Mouse (Mus musculus): ENCODE results near the gene Pfkm. TPM values are rescaled to one million over a fixed set of nuclear protein-coding genes. Genes with fewer than 3 reads are reported as not detected.

Gene Pfkm
- polyA plus RNA-seq, 1 experiment from 2014 or later: 145 TPM

Other genes with a start within 250 kb of the Pfkm start
- gene Hdac7, start 248.1 kb upstream of the Pfkm start, polyA plus RNA-seq (2015; fragmentation: Nextera tagmentation; extraction: Ambion mirVana): 30.9 and 31.7 TPM in 2 replicates
- gene Vdr, start 182.0 kb upstream of the Pfkm start, polyA plus RNA-seq (2015; fragmentation: Nextera tagmentation; extraction: Ambion mirVana): 1.1 and 1.5 TPM in 2 replicates
- 37.7 and 38.0 TPM in 2 replicates for gene Tmem106c, start 128.4 kb upstream of the Pfkm start, polyA plus RNA-seq (2015; fragmentation: Nextera tagmentation; extraction: Ambion mirVana)
- gene Col2a1, start 87.9 kb upstream of the Pfkm start, polyA plus RNA-seq (2015; fragmentation: Nextera tagmentation; extraction: Ambion mirVana): 7.8 and 11.8 TPM in 2 replicates
- 17.8 and 17.9 TPM in 2 replicates for gene Senp1, start 1.2 kb downstream of the Pfkm start, polyA plus RNA-seq (2015; fragmentation: Nextera tagmentation; extraction: Ambion mirVana)
- 91.2 and 91.7 TPM in 2 replicates for gene Asb8, start 73.0 kb downstream of the Pfkm start, polyA plus RNA-seq (2015; fragmentation: Nextera tagmentation; extraction: Ambion mirVana)
- gene Ccdc184, start 74.6 kb downstream of the Pfkm start, polyA plus RNA-seq (2015; fragmentation: Nextera tagmentation; extraction: Ambion mirVana): 1.2 and 1.7 TPM in 2 replicates
- gene Olfr288, start 103.0 kb downstream of the Pfkm start, polyA plus RNA-seq (2015; fragmentation: Nextera tagmentation; extraction: Ambion mirVana): not detected in 2 replicates
- gene Gm44579, start 128.4 kb downstream of the Pfkm start, polyA plus RNA-seq (2015; fragmentation: Nextera tagmentation; extraction: Ambion mirVana): not detected in 2 replicates
- not detected in 2 replicates for gene Olfr287, start 128.5 kb downstream of the Pfkm start, polyA plus RNA-seq (2015; fragmentation: Nextera tagmentation; extraction: Ambion mirVana)
- not detected in 2 replicates for gene Olfr286, start 141.9 kb downstream of the Pfkm start, polyA plus RNA-seq (2015; fragmentation: Nextera tagmentation; extraction: Ambion mirVana)
- not detected in 2 replicates for gene H1fnt, start 164.7 kb downstream of the Pfkm start, polyA plus RNA-seq (2015; fragmentation: Nextera tagmentation; extraction: Ambion mirVana)
- 1.6 and 2.0 TPM in 2 replicates for gene Zfp641, start 203.6 kb downstream of the Pfkm start, polyA plus RNA-seq (2015; fragmentation: Nextera tagmentation; extraction: Ambion mirVana)
- gene Olfr285, start 224.8 kb downstream of the Pfkm start, polyA plus RNA-seq (2015; fragmentation: Nextera tagmentation; extraction: Ambion mirVana): not detected in 2 replicates
- gene Olfr284, start 248.4 kb downstream of the Pfkm start, polyA plus RNA-seq (2015; fragmentation: Nextera tagmentation; extraction: Ambion mirVana): not detected in 2 replicates

Measured in heart, embryonic 16.5 days (tissue).